Mouse (Mus musculus): Measurements from ENCODE around the gene 1700025C18Rik. TPM values are rescaled to one million over a fixed set of nuclear protein-coding genes. Genes with fewer than 3 reads are reported as not detected.

1700025C18Rik gene
- total RNA-seq, 2 experiments from 2014 or later = not detected

GRCm38 (mm10) chr2:165080657-165081056 lies 9.9 kb downstream of the 1700025C18Rik start:
- no peak for ATAC-seq (replicated peaks; ENCODE audit: low FRiP score, poor library complexity, severe bottlenecking)

GRCm38 (mm10) chr2:165078605-165079004 lies 11.9 kb downstream of the 1700025C18Rik start:
- no peak for ATAC-seq (replicated peaks; ENCODE audit: low FRiP score, poor library complexity, severe bottlenecking)

- ATAC-seq (replicated peaks; ENCODE audit: low FRiP score, poor library complexity, severe bottlenecking) = no peak
These were observed 12.5 kb downstream of the 1700025C18Rik start for GRCm38 (mm10) chr2:165078045-165078444.

GRCm38 (mm10) chr2:165077055-165077454 lies 13.5 kb downstream of the 1700025C18Rik start:
- ATAC-seq (replicated peaks; ENCODE audit: low FRiP score, poor library complexity, severe bottlenecking) = no peak

- peak; percentile 61 for ATAC-seq (replicated peaks; ENCODE audit: low FRiP score, poor library complexity, severe bottlenecking)
These were observed 15.6 kb downstream of the 1700025C18Rik start for GRCm38 (mm10) chr2:165074937-165075336.

GRCm38 (mm10) chr2:165074081-165074884 lies 16.3 kb downstream of the 1700025C18Rik start:
- ATAC-seq (replicated peaks; ENCODE audit: low FRiP score, poor library complexity, severe bottlenecking) = no peak

- ATAC-seq (replicated peaks; ENCODE audit: low FRiP score, poor library complexity, severe bottlenecking) = no peak
These were observed 17.2 kb downstream of the 1700025C18Rik start for GRCm38 (mm10) chr2:165073381-165073781.

- ATAC-seq (replicated peaks; ENCODE audit: low FRiP score, poor library complexity, severe bottlenecking) = no peak
These were observed 20.3 kb downstream of the 1700025C18Rik start for GRCm38 (mm10) chr2:165070096-165070816.

GRCm38 (mm10) chr2:165068806-165069205 lies 21.7 kb downstream of the 1700025C18Rik start:
- no peak for ATAC-seq (replicated peaks; ENCODE audit: low FRiP score, poor library complexity, severe bottlenecking)

- ATAC-seq (replicated peaks; ENCODE audit: low FRiP score, poor library complexity, severe bottlenecking) = no peak
These were observed 26.1 kb downstream of the 1700025C18Rik start for GRCm38 (mm10) chr2:165064489-165064888.

- ATAC-seq (replicated peaks; ENCODE audit: low FRiP score, poor library complexity, severe bottlenecking) = no peak
These were observed 28.7 kb downstream of the 1700025C18Rik start for GRCm38 (mm10) chr2:165061638-165062433.

- no peak for ATAC-seq (replicated peaks; ENCODE audit: low FRiP score, poor library complexity, severe bottlenecking)
These were observed 30.6 kb downstream of the 1700025C18Rik start for GRCm38 (mm10) chr2:165059961-165060360.

- ATAC-seq (replicated peaks; ENCODE audit: low FRiP score, poor library complexity, severe bottlenecking) = no peak
These were observed 34.0 kb downstream of the 1700025C18Rik start for GRCm38 (mm10) chr2:165056377-165057085.

GRCm38 (mm10) chr2:165055905-165056304 lies 34.6 kb downstream of the 1700025C18Rik start:
- ATAC-seq (replicated peaks; ENCODE audit: low FRiP score, poor library complexity, severe bottlenecking) = no peak

GRCm38 (mm10) chr2:165054888-165055852 lies 35.4 kb downstream of the 1700025C18Rik start, which contains the start of gene Cd40:
Cd40 (plus strand) TSS chr2:165055627.
- no peak for ATAC-seq (replicated peaks; ENCODE audit: low FRiP score, poor library complexity, severe bottlenecking)

- ATAC-seq (replicated peaks; ENCODE audit: low FRiP score, poor library complexity, severe bottlenecking) = no peak
These were observed 39.0 kb downstream of the 1700025C18Rik start for GRCm38 (mm10) chr2:165051566-165051965.

- no peak for ATAC-seq (replicated peaks; ENCODE audit: low FRiP score, poor library complexity, severe bottlenecking)
These were observed 39.6 kb downstream of the 1700025C18Rik start for GRCm38 (mm10) chr2:165050826-165051548.

GRCm38 (mm10) chr2:165049044-165049443 lies 41.5 kb downstream of the 1700025C18Rik start:
- ATAC-seq (replicated peaks; ENCODE audit: low FRiP score, poor library complexity, severe bottlenecking) = no peak
